Mouse (Mus musculus) C2C12 (cell line): Measurements from ENCODE around the gene Gm6034. TPM values are rescaled to one million over a fixed set of nuclear protein-coding genes. Genes with fewer than 3 reads are reported as not detected.
"Not testable (repeated sequence)": the region's sequence is repeated elsewhere in the genome, so short reads cannot be mapped to it uniquely, and the experiment has no call there.

Experiments
- H3K27me3 ChIP-seq: one replicate; pipeline ENCODE4 v1.6.1; 2011; ENCODE audit not compliant: control insufficient read depth, insufficient read depth, insufficient read length
- H3K36me3 ChIP-seq: one replicate; pipeline ENCODE4 v1.6.1; 2011; ENCODE audit not compliant: control insufficient read depth, insufficient read depth
- H3K4me3 ChIP-seq: one replicate; pipeline ENCODE4 v1.5.1; 2011; ENCODE audit warnings: mild to moderate bottlenecking, control low read depth; ENCODE audit not compliant: poor library complexity, insufficient read depth, severe bottlenecking
- H3K79me2 ChIP-seq: one replicate; pipeline ENCODE4 v1.6.1; 2011; ENCODE audit not compliant: control insufficient read depth, insufficient read depth
- H3K79me3 ChIP-seq: one replicate; pipeline ENCODE4 v1.6.1; 2011; ENCODE audit warnings: low read depth, control low read depth
- H3ac ChIP-seq: one replicate; pipeline ENCODE3; 2011; ENCODE audit warnings: low read depth; ENCODE audit not compliant: control insufficient read depth, insufficient read length
- CEBPB ChIP-seq: IDR thresholded peaks from one replicate; pipeline ENCODE4 v1.6.1; 2011; ENCODE audit warnings: low read depth, mild to moderate bottlenecking, control low read depth, moderate library complexity
- CTCF ChIP-seq: IDR thresholded peaks from one replicate; pipeline ENCODE4 v1.5.1; 2011; ENCODE audit not compliant: control insufficient read depth, insufficient read depth, insufficient read length
- FOSL1 ChIP-seq: IDR thresholded peaks from one replicate; pipeline ENCODE4 v1.8.0; 2011; ENCODE audit warnings: mild to moderate bottlenecking, low read length; ENCODE audit not compliant: poor library complexity, insufficient read depth, severe bottlenecking
- MAX ChIP-seq: IDR thresholded peaks from one replicate; pipeline ENCODE4 v1.6.1; 2011; ENCODE audit warnings: mild to moderate bottlenecking, control low read depth
- MYOD1 ChIP-seq: IDR thresholded peaks from one replicate; pipeline ENCODE4 v1.6.1; 2011; ENCODE audit warnings: low read depth; ENCODE audit not compliant: control insufficient read depth, insufficient read length
- MYOG ChIP-seq: IDR thresholded peaks from one replicate; pipeline ENCODE4 v1.6.1; 2011; ENCODE audit not compliant: control insufficient read depth, insufficient read length; ENCODE audit errors: extremely low read depth
- USF1 ChIP-seq: IDR thresholded peaks from one replicate; pipeline ENCODE4 v1.6.1; 2011; ENCODE audit warnings: low read depth, mild to moderate bottlenecking, control low read depth, moderate library complexity
- polyA plus RNA-seq: library from polyadenylated mRNA; unstranded; fragments of >200 nt; fragmentation: generic; extraction: Trizol; gene quantifications from one replicate; pipeline ENCODE4 v1.2.1, GENCODE M21; 2012; ENCODE audit warnings: missing spikeins

Gene Gm6034
- polyA plus RNA-seq, 1 experiment, result not detected

- H3K36me3 ChIP-seq, result no peaks in the 10 kb centered on the region
- H3K27me3 ChIP-seq, result peaks cover 12% of the 10 kb centered on the region
- H3K79me2 ChIP-seq, result no peaks in the 10 kb centered on the region
- no peak for TF ChIP-seq MAX
- TF ChIP-seq FOSL1, result no peak
- no peak for TF ChIP-seq MYOG
- no peak for TF ChIP-seq MYOD1
- TF ChIP-seq CEBPB, result no peak
- TF ChIP-seq CTCF, result no peak
- no peak for TF ChIP-seq USF1
- no peak overlapping the region for H3ac ChIP-seq
- no peak overlapping the region for H3K4me3 ChIP-seq
- H3K79me3 ChIP-seq, result no peaks in the 10 kb centered on the region
Measured at GRCm38 (mm10) chr17:36093936-36094335, 51.2 kb downstream of the Gm6034 start.

GRCm38 (mm10) chr17:36099603-36100002, 56.8 kb downstream of the Gm6034 start:
- H3K79me2 ChIP-seq, H3K27me3 ChIP-seq, H3K79me3 ChIP-seq, H3K36me3 ChIP-seq, H3ac ChIP-seq, H3K4me3 ChIP-seq: not testable (repeated sequence)

GRCm38 (mm10) chr17:36102091-36102490, 59.3 kb downstream of the Gm6034 start:
- H3K79me3 ChIP-seq, H3K79me2 ChIP-seq, H3K4me3 ChIP-seq, H3K36me3 ChIP-seq, H3K27me3 ChIP-seq, H3ac ChIP-seq: not testable (repeated sequence)

Other genes with a start within 250 kb of the Gm6034 start
- gene Ier3, start 221.3 kb upstream of the Gm6034 start, polyA plus RNA-seq, result 55.2 TPM
- gene Flot1, start 219.7 kb upstream of the Gm6034 start, polyA plus RNA-seq, result 57.2 TPM
- gene Tubb5, start 204.7 kb upstream of the Gm6034 start, polyA plus RNA-seq, result 1,881 TPM
- 16.6 TPM for gene Mdc1, start 201.4 kb upstream of the Gm6034 start, polyA plus RNA-seq
- 25.5 TPM for gene Nrm, start 181.6 kb upstream of the Gm6034 start, polyA plus RNA-seq
- gene Ppp1r18, start 177.4 kb upstream of the Gm6034 start, polyA plus RNA-seq, result 84.2 TPM
- gene Dhx16, start 163.1 kb upstream of the Gm6034 start, polyA plus RNA-seq, result 42.4 TPM
- 36.0 TPM for gene 2310061I04Rik, start 145.5 kb upstream of the Gm6034 start, polyA plus RNA-seq
- 13.1 TPM for gene Atat1, start 132.9 kb upstream of the Gm6034 start, polyA plus RNA-seq
- 153 TPM for gene Mrps18b, start 126.6 kb upstream of the Gm6034 start, polyA plus RNA-seq
- 33.1 TPM for gene Ppp1r10, start 126.5 kb upstream of the Gm6034 start, polyA plus RNA-seq
- 82.6 TPM for gene Abcf1, start 73.2 kb upstream of the Gm6034 start, polyA plus RNA-seq
- 71.7 TPM for gene Gnl1, start 63.1 kb upstream of the Gm6034 start, polyA plus RNA-seq
- gene Prr3, start 62.7 kb upstream of the Gm6034 start, polyA plus RNA-seq, result 13.7 TPM
- gene H2-T24, start 22.4 kb upstream of the Gm6034 start, polyA plus RNA-seq, result 0.16 TPM
- gene H2-T23, start 10.1 kb upstream of the Gm6034 start, polyA plus RNA-seq, result 7.0 TPM
- gene H2-T22, start 214 bp upstream of the Gm6034 start, polyA plus RNA-seq, result 21.7 TPM
- 0.18 TPM for gene Gm11127, start 15.4 kb downstream of the Gm6034 start, polyA plus RNA-seq
- not detected for gene Gm19684, start 78.7 kb downstream of the Gm6034 start, polyA plus RNA-seq
- gene Gm7030, start 86.5 kb downstream of the Gm6034 start, polyA plus RNA-seq, result not detected
- not detected for gene Gm8909, start 125.6 kb downstream of the Gm6034 start, polyA plus RNA-seq
- gene H2-T3, start 147.3 kb downstream of the Gm6034 start, polyA plus RNA-seq, result not detected
- gene Rpp21, start 215.1 kb downstream of the Gm6034 start, polyA plus RNA-seq, result 61.2 TPM
- gene Trim39, start 229.3 kb downstream of the Gm6034 start, polyA plus RNA-seq, result 5.1 TPM
- not detected for gene H2-M10.2, start 243.5 kb downstream of the Gm6034 start, polyA plus RNA-seq